Mouse (Mus musculus): ENCODE data around the gene Ubash3b. TPM values are rescaled to one million over a fixed set of nuclear protein-coding genes. Genes with fewer than 3 reads are reported as not detected.

The Ubash3b gene
- 8.1 and 8.7 TPM in 2 replicates for polyA plus RNA-seq (2015; fragmentation: Nextera tagmentation; extraction: Ambion mirVana)

GRCm38 (mm10) chr9:41161413-41161812 lies at the start of gene Ubash3b:
TSS of gene Ubash3b (minus strand) at chr9:41161697.
- H3K36me3 ChIP-seq = no peaks in the 10 kb centered on the region
- H3K4me1 ChIP-seq = peaks cover 14% of the 10 kb centered on the region
- WGBS = 76% methylated on average over 6 of the region's 6 CpGs
- H3K27me3 ChIP-seq = peaks cover 10% of the 10 kb centered on the region
- no peak within 1 kb of the TSS for H3K9ac ChIP-seq
- H3K9me3 ChIP-seq (replicated peaks) = no peaks in the 10 kb centered on the region
- no peak for ATAC-seq (replicated peaks; ENCODE audit: low FRiP score)
- no peak within 1 kb of the TSS for H3K4me2 ChIP-seq
- H3K27ac ChIP-seq = no peak within 1 kb of the TSS
- no peak within 1 kb of the TSS for H3K4me3 ChIP-seq (replicated peaks)

GRCm38 (mm10) chr9:41207130-41208104 lies 45.9 kb upstream of the Ubash3b start:
- Histone ChIP-seq H3K9ac (peak overlapping the region; percentile 21; the same call in 1 of the 2 replicates), H3K27me3 (no peaks in the 10 kb centered on the region), H3K9me3 (replicated peaks) (no peaks in the 10 kb centered on the region), H3K4me1 (peaks cover 17% of the 10 kb centered on the region), H3K27ac (peak overlapping the region; percentile 94), H3K4me3 (replicated peaks) (peak overlapping the region; percentile 41), H3K36me3 (no peaks in the 10 kb centered on the region), H3K4me2 (peak overlapping the region; percentile 64)
- ATAC-seq (replicated peaks; ENCODE audit: low FRiP score) = peak; percentile 90
- WGBS = 7% methylated on average over 28 of the region's 28 CpGs

- Histone ChIP-seq H3K9ac (no peak overlapping the region), H3K4me3 (replicated peaks) (no peak overlapping the region), H3K4me1 (peaks cover 10% of the 10 kb centered on the region), H3K9me3 (replicated peaks) (no peaks in the 10 kb centered on the region), H3K36me3 (no peaks in the 10 kb centered on the region), H3K27me3 (no peaks in the 10 kb centered on the region), H3K27ac (peak overlapping the region; percentile 94; the same call in 1 of the 2 replicates), H3K4me2 (no peak overlapping the region)
- 75% methylated on average over 12 of the region's 12 CpGs for WGBS
- ATAC-seq (replicated peaks; ENCODE audit: low FRiP score) = no peak
Observed at GRCm38 (mm10) chr9:41206717-41207116, 45.2 kb upstream of the Ubash3b start.

- Histone ChIP-seq H3K27ac (no peak overlapping the region), H3K9me3 (replicated peaks) (no peaks in the 10 kb centered on the region), H3K27me3 (no peaks in the 10 kb centered on the region), H3K4me2 (no peak overlapping the region), H3K9ac (no peak overlapping the region), H3K36me3 (no peaks in the 10 kb centered on the region), H3K4me3 (replicated peaks) (no peak overlapping the region), H3K4me1 (peaks cover 6% of the 10 kb centered on the region; the same call in 1 of the 2 replicates)
- ATAC-seq (replicated peaks; ENCODE audit: low FRiP score) = no peak
- WGBS = 62% methylated on average over 3 of the region's 3 CpGs
Observed at GRCm38 (mm10) chr9:41205267-41205666, 43.8 kb upstream of the Ubash3b start.

GRCm38 (mm10) chr9:41199456-41200252 lies 38.2 kb upstream of the Ubash3b start:
- Histone ChIP-seq H3K36me3 (no peaks in the 10 kb centered on the region), H3K9me3 (replicated peaks) (no peaks in the 10 kb centered on the region), H3K9ac (no peak overlapping the region), H3K4me3 (replicated peaks) (no peak overlapping the region), H3K4me1 (peaks cover 10% of the 10 kb centered on the region), H3K4me2 (no peak overlapping the region), H3K27ac (peak overlapping the region; percentile 28; the same call in 1 of the 2 replicates), H3K27me3 (no peaks in the 10 kb centered on the region)
- ATAC-seq (replicated peaks; ENCODE audit: low FRiP score) = 0 out of 2 replicates have a peak, but pooled peaks have one; percentile 40
- WGBS = 61% methylated on average over 22 of the region's 22 CpGs

GRCm38 (mm10) chr9:41198501-41199265 lies 37.2 kb upstream of the Ubash3b start:
- Histone ChIP-seq H3K36me3 (no peaks in the 10 kb centered on the region), H3K9ac (no peak overlapping the region), H3K27me3 (no peaks in the 10 kb centered on the region; the same call in 1 of the 2 replicates), H3K27ac (no peak overlapping the region), H3K4me3 (replicated peaks) (no peak overlapping the region), H3K4me2 (no peak overlapping the region), H3K4me1 (peaks cover 10% of the 10 kb centered on the region), H3K9me3 (replicated peaks) (no peaks in the 10 kb centered on the region)
- no peak for ATAC-seq (replicated peaks; ENCODE audit: low FRiP score)
- WGBS = 73% methylated on average over 12 of the region's 12 CpGs

- Histone ChIP-seq H3K9ac (no peak overlapping the region), H3K4me1 (peaks cover 12% of the 10 kb centered on the region), H3K27me3 (no peaks in the 10 kb centered on the region; the same call in 1 of the 2 replicates), H3K4me3 (replicated peaks) (no peak overlapping the region), H3K36me3 (no peaks in the 10 kb centered on the region), H3K4me2 (no peak overlapping the region), H3K27ac (no peak overlapping the region), H3K9me3 (replicated peaks) (no peaks in the 10 kb centered on the region)
- WGBS = 76% methylated on average over 10 of the region's 10 CpGs
- no peak for ATAC-seq (replicated peaks; ENCODE audit: low FRiP score)
Observed at GRCm38 (mm10) chr9:41195742-41196311, 34.3 kb upstream of the Ubash3b start.

- no peaks in the 10 kb centered on the region; the same call in 1 of the 2 replicates for H3K27me3 ChIP-seq
- H3K36me3 ChIP-seq = no peaks in the 10 kb centered on the region
- no peak overlapping the region for H3K27ac ChIP-seq
- 70% methylated on average over 9 of the region's 9 CpGs for WGBS
- no peak overlapping the region for H3K4me3 ChIP-seq (replicated peaks)
- no peak for ATAC-seq (replicated peaks; ENCODE audit: low FRiP score)
- no peaks in the 10 kb centered on the region for H3K9me3 ChIP-seq (replicated peaks)
- no peak overlapping the region for H3K9ac ChIP-seq
- H3K4me1 ChIP-seq = peaks cover 9% of the 10 kb centered on the region; the same call in 1 of the 2 replicates
- H3K4me2 ChIP-seq = no peak overlapping the region
Observed at GRCm38 (mm10) chr9:41191651-41192210, 30.2 kb upstream of the Ubash3b start.

GRCm38 (mm10) chr9:41190745-41191482 lies 29.4 kb upstream of the Ubash3b start:
- Histone ChIP-seq H3K4me2 (no peak overlapping the region), H3K9ac (no peak overlapping the region), H3K4me1 (peaks cover 15% of the 10 kb centered on the region), H3K9me3 (replicated peaks) (no peaks in the 10 kb centered on the region), H3K27ac (no peak overlapping the region), H3K36me3 (no peaks in the 10 kb centered on the region), H3K4me3 (replicated peaks) (no peak overlapping the region), H3K27me3 (no peaks in the 10 kb centered on the region; the same call in 1 of the 2 replicates)
- ATAC-seq (replicated peaks; ENCODE audit: low FRiP score) = 0 out of 2 replicates have a peak, but pooled peaks have one; percentile 32
- WGBS = 23% methylated on average over 9 of the region's 9 CpGs

- no peak overlapping the region for H3K4me2 ChIP-seq
- no peak for ATAC-seq (replicated peaks; ENCODE audit: low FRiP score)
- no peaks in the 10 kb centered on the region for H3K27me3 ChIP-seq
- no peak overlapping the region for H3K4me3 ChIP-seq (replicated peaks)
- 71% methylated on average over 4 of the region's 4 CpGs for WGBS
- H3K9me3 ChIP-seq (replicated peaks) = no peaks in the 10 kb centered on the region
- no peak overlapping the region for H3K9ac ChIP-seq
- peaks cover 26% of the 10 kb centered on the region for H3K4me1 ChIP-seq
- no peak overlapping the region for H3K27ac ChIP-seq
- no peaks in the 10 kb centered on the region for H3K36me3 ChIP-seq
Observed at GRCm38 (mm10) chr9:41187939-41188338, 26.4 kb upstream of the Ubash3b start.
